In the genomic region with DNA sequence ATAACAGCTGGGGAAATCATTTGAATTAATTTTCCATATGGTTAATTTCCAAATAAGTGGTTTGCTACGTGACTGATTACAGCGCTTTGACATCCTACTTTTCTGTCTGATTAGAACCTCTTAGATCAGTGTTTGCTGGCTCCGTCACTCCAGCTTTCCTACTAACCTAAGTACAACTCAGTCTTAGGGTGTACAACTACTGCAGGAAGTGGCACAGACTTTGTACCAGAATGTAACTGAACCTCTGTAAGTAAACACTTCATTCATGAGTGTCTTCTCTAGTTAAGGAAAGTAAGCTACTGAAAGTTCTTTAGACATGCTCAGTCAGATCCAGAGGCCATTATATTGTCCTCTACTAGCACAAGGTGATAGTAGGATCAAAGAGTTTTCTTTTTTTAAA, we compare ENCODE assay signal across 29 mouse cellular contexts. TPM values are rescaled to one million over a fixed set of nuclear protein-coding genes. Genes with fewer than 3 reads are reported as not detected.
DNase-seq lines count a peak whose midpoint lies in the region; ATAC-seq and TF ChIP-seq lines count a peak whose summit lies in the region.
"Had no signal": no experiment of that assay in that cellular context is flagged by ENCODE, and none has a peak within 500 bp of the region (broad histone marks: within the 10 kb centered on the region; RNA-seq: fewer than 3 reads in every experiment).

No protein-coding gene starts in this region.

- H3K79me2 ChIP-seq in CH12.LX (replicated peaks; ENCODE audit: control insufficient read depth, extremely low read depth, insufficient read depth, poor library complexity, severe bottlenecking): no peaks in the 10 kb centered on the region

- no peaks in the 10 kb centered on the region for H3K36me3 ChIP-seq in forebrain, postnatal 0 days (ENCODE audit: insufficient read depth)
- peaks cover 6% of the 10 kb centered on the region; the same call in 1 of the 2 replicates for H3K36me3 ChIP-seq in forebrain, embryonic 12.5 days (replicated peaks)
- H3K36me3 ChIP-seq in CH12.LX (replicated peaks in 1 of 2; ENCODE audit: control insufficient read depth in 1 of 2, insufficient read depth in 1 of 2, low read length in 1 of 2): peaks cover 3 to 34% of the 10 kb centered on the region in 2 experiments
- H3K36me3 ChIP-seq in splenic B cell, adult 2 months (ENCODE audit: control insufficient read depth, insufficient read depth, low read length, poor library complexity, severe bottlenecking): no peaks in the 10 kb centered on the region
- H3K36me3 ChIP-seq: embryonic facial prominence, embryonic 12.5 days; embryonic facial prominence, embryonic 15.5 days had no signal

- no peak overlapping the region for H3K9ac ChIP-seq in forebrain, postnatal 0 days
- H3K9ac ChIP-seq in forebrain, embryonic 12.5 days: no peak overlapping the region
- H3K9ac ChIP-seq in CH12.LX (ENCODE audit: insufficient read depth, low read depth): no peak overlapping the region
- H3K9ac ChIP-seq: embryonic facial prominence, embryonic 12.5 days; embryonic facial prominence, embryonic 15.5 days; heart, embryonic 13.5 days; hindbrain, embryonic 14.5 days had no signal

- TF ChIP-seq RAD21 in CH12.LX (IDR thresholded peaks at IDR 0.05; ENCODE audit: low read depth, low read length): no peak

- no peaks in the 10 kb centered on the region for H3K9me3 ChIP-seq in forebrain, postnatal 0 days (ENCODE audit: low read length)
- no peaks in the 10 kb centered on the region for H3K9me3 ChIP-seq in forebrain, embryonic 12.5 days
- H3K9me3 ChIP-seq in CH12.LX (replicated peaks; ENCODE audit: low read length): no peaks in the 10 kb centered on the region
- H3K9me3 ChIP-seq: embryonic facial prominence, embryonic 12.5 days; embryonic facial prominence, embryonic 15.5 days; G1E; heart, embryonic 10.5 days; heart, embryonic 13.5 days had no signal

- no peak for TF ChIP-seq EP300 in CH12.LX (IDR thresholded peaks at IDR 0.05; ENCODE audit: low read length)

- dilution Hi-C loops in CH12.LX (cut with MboI; ENCODE audit: extremely low pct_ligation_motif_present, extremely low pct_unique_long_range_greater_than_20kb, low sequenced_read_pairs): no loop called here

- no peaks in the 10 kb centered on the region for H3K4me1 ChIP-seq in forebrain, postnatal 0 days (ENCODE audit: insufficient read depth)
- H3K4me1 ChIP-seq in forebrain, embryonic 12.5 days: no peaks in the 10 kb centered on the region
- H3K4me1 ChIP-seq in CH12.LX (ENCODE audit: control insufficient read depth in 1 of 2, insufficient read depth in 2 of 2): peaks cover 0 to 11% of the 10 kb centered on the region in 2 experiments; a peak in 2 of 4 replicates
- H3K4me1 ChIP-seq: embryonic facial prominence, embryonic 12.5 days; embryonic facial prominence, embryonic 15.5 days; heart, embryonic 10.5 days; heart, embryonic 13.5 days had no signal

- in situ Hi-C loops in CH12.LX (cut with MboI; ENCODE audit: low pct_ligation_motif_present, low pct_unique_long_range_greater_than_20kb, low sequenced_read_pairs): no loop called here

- no peak overlapping the region for H3K27ac ChIP-seq in forebrain, postnatal 0 days (ENCODE audit: low read depth, low read length)
- no peak overlapping the region for H3K27ac ChIP-seq in forebrain, embryonic 12.5 days
- H3K27ac ChIP-seq in CH12.LX (ENCODE audit: insufficient read depth, low read depth): no peak overlapping the region
- H3K27ac ChIP-seq: embryonic facial prominence, embryonic 12.5 days; embryonic facial prominence, embryonic 15.5 days; heart, adult 2 months; heart, embryonic 10.5 days; heart, embryonic 13.5 days; hindbrain, embryonic 14.5 days; hindbrain, postnatal 0 days had no signal

- peak; percentile 7 for DNase-seq in forebrain, postnatal 0 days
- peak; percentile 1 for DNase-seq in CD4-positive, CD25-positive, alpha-beta regulatory T cell, adult 2 months (ENCODE audit: low read depth, low spot score)
- peak; percentile 1 for DNase-seq in CH12.LX (ENCODE audit: extremely low read depth)
- peak; percentile 6 for DNase-seq in splenic B cell, adult 2 months (ENCODE audit: low read depth, low spot score)
- no peak for DNase-seq in right cerebral cortex, postnatal 4 days
- DNase-seq in thymus, postnatal 10 days (ENCODE audit: low spot score in 2 of 2): no peak
- DNase-seq: adrenal gland, adult 2 months; adrenal gland, postnatal 14 days; B cell, adult 2 months; cerebellum, adult 18-20 months; cerebellum, adult 9-10 months; cerebellum, postnatal 14 days; gastrocnemius, postnatal 10 days; gastrocnemius, postnatal 36 days; heart, adult 2 months; heart, postnatal 14 days; heart, postnatal 4 days had no signal

- no peak for TF ChIP-seq POLR2A in CH12.LX (IDR thresholded peaks at IDR 0.05; ENCODE audit: low read depth, low read length)

- 70% methylated on average over 3 of the region's 3 CpGs for WGBS in forebrain, postnatal 0 days
- 85% methylated on average over 3 of the region's 3 CpGs for WGBS in forebrain, embryonic 12.5 days

- no peak overlapping the region for H3K4me3 ChIP-seq in forebrain, postnatal 0 days (ENCODE audit: low read depth, low read length)
- no peak overlapping the region for H3K4me3 ChIP-seq in forebrain, embryonic 12.5 days (replicated peaks)
- H3K4me3 ChIP-seq in CH12.LX (replicated peaks in 1 of 3; ENCODE audit: low read depth in 2 of 3, low read length in 2 of 3, poor library complexity in 1 of 3): no peak overlapping the region
- H3K4me3 ChIP-seq: embryonic facial prominence, embryonic 12.5 days; embryonic facial prominence, embryonic 15.5 days; heart, adult 2 months; heart, embryonic 10.5 days; heart, embryonic 13.5 days had no signal

- no peaks in the 10 kb centered on the region for H3K27me3 ChIP-seq in forebrain, postnatal 0 days (ENCODE audit: insufficient read depth, low read length)
- H3K27me3 ChIP-seq in forebrain, embryonic 12.5 days: no peaks in the 10 kb centered on the region
- H3K27me3 ChIP-seq in CH12.LX (replicated peaks): no peaks in the 10 kb centered on the region
- H3K27me3 ChIP-seq in splenic B cell, adult 2 months (ENCODE audit: control insufficient read depth, insufficient read depth, low read length, poor library complexity, severe bottlenecking): no peaks in the 10 kb centered on the region
- H3K27me3 ChIP-seq: embryonic facial prominence, embryonic 12.5 days; embryonic facial prominence, embryonic 15.5 days; Patski had no signal

- TF ChIP-seq CTCF in forebrain, postnatal 0 days (IDR thresholded peaks at IDR 0.05; ENCODE audit: low read depth): no peak
- TF ChIP-seq CTCF in CH12.LX (conservative IDR thresholded peaks at IDR 0.05 in 1 of 2, IDR thresholded peaks at IDR 0.05 in 1 of 2; ENCODE audit: low read depth in 2 of 2, low read length in 2 of 2): no peak

- no peak overlapping the region for H3K4me2 ChIP-seq in forebrain, postnatal 0 days (ENCODE audit: low read depth)
- H3K4me2 ChIP-seq in forebrain, embryonic 12.5 days: no peak overlapping the region
- H3K4me2 ChIP-seq in CH12.LX (ENCODE audit: insufficient read depth, low read depth, poor library complexity, severe bottlenecking): no peak overlapping the region
- H3K4me2 ChIP-seq: embryonic facial prominence, embryonic 12.5 days; embryonic facial prominence, embryonic 15.5 days; heart, embryonic 13.5 days; hindbrain, embryonic 14.5 days had no signal

- peak; percentile 32; the same call in 1 of the 2 replicates for ATAC-seq in forebrain, postnatal 0 days
- ATAC-seq in forebrain, embryonic 12.5 days (ENCODE audit: low FRiP score): no peak
- ATAC-seq: hindbrain, postnatal 0 days; inflammation-experienced regulatory T-cells, adult 6 months; intestine, embryonic 16.5 days; Patski had no signal

TF ChIP-seq in CH12.LX, 34 proteins besides CTCF, POLR2A, EP300 and RAD21:
- TF ChIP-seq ZKSCAN1 (IDR thresholded peaks at IDR 0.05; ENCODE audit: borderline replicate concordance, low read depth, low read length) (no peak), IRF4 (IDR thresholded peaks at IDR 0.05; ENCODE audit: low read depth, low read length) (no peak), ZNF384 (IDR thresholded peaks at IDR 0.05; ENCODE audit: low read depth, low read length) (no peak)

RNA-seq across cellular contexts. Expression of gene Gdpd2, which starts 51.5 kb away (rescaled TPM):
- 14.2 and 23.0 TPM in 2 replicates for total RNA-seq in forebrain, postnatal 0 days (2014; rRNA removed)
- polyA plus RNA-seq in forebrain, postnatal 0 days (2015; fragmentation: Nextera tagmentation; extraction: Ambion mirVana): 10.5 and 21.8 TPM in 2 replicates
- polyA plus RNA-seq in forebrain, embryonic 12.5 days (2016; fragmentation: Nextera tagmentation; extraction: Ambion mirVana): 8.8 and 9.5 TPM in 2 replicates
- total RNA-seq in CH12.LX (2012; rRNA removed): not detected in 2 replicates
- total RNA-seq in CH12.LX (2014; rRNA removed): not detected in 2 replicates
- polyA plus RNA-seq in CH12.LX (2012; ENCODE audit: insufficient read length, low read depth): 0.09 TPM in 1 of 2 replicates, not detected in the other
- total RNA-seq: gastrocnemius, postnatal 36 days; granulocyte monocyte progenitor cell, adult 5-6 weeks; heart, adult 2 months had no signal
- polyA plus RNA-seq: G1E; inflammation-experienced regulatory T-cells, adult 6 months had no signal

RNA-seq across cellular contexts. Expression of gene Pdzd11, which starts 51.8 kb away (rescaled TPM):
- total RNA-seq in forebrain, postnatal 0 days (2014; rRNA removed): 39.2 and 41.2 TPM in 2 replicates
- polyA plus RNA-seq in forebrain, postnatal 0 days (2015; fragmentation: Nextera tagmentation; extraction: Ambion mirVana): 80.8 and 83.8 TPM in 2 replicates
- 130 and 137 TPM in 2 replicates for polyA plus RNA-seq in forebrain, embryonic 12.5 days (2016; fragmentation: Nextera tagmentation; extraction: Ambion mirVana)
- total RNA-seq in CH12.LX (2012; rRNA removed) (33.8 and 47.0 TPM in 2 replicates), CH12.LX (2014; rRNA removed) (77.0 and 78.9 TPM in 2 replicates)
- polyA plus RNA-seq in CH12.LX (2012; ENCODE audit: insufficient read length, low read depth): 62.4 and 77.2 TPM in 2 replicates

RNA-seq across cellular contexts. Expression of gene Kif4, which starts 52.7 kb away (rescaled TPM):
- 6.4 and 6.7 TPM in 2 replicates for total RNA-seq in forebrain, postnatal 0 days (2014; rRNA removed)
- 3.1 and 3.8 TPM in 2 replicates for polyA plus RNA-seq in forebrain, postnatal 0 days (2015; fragmentation: Nextera tagmentation; extraction: Ambion mirVana)
- 45.4 and 53.2 TPM in 2 replicates for polyA plus RNA-seq in forebrain, embryonic 12.5 days (2016; fragmentation: Nextera tagmentation; extraction: Ambion mirVana)
- total RNA-seq in CH12.LX (2012; rRNA removed) (24.0 and 27.1 TPM in 2 replicates), CH12.LX (2014; rRNA removed) (29.5 and 32.2 TPM in 2 replicates)
- polyA plus RNA-seq in CH12.LX (2012; ENCODE audit: insufficient read length, low read depth): 34.6 and 38.8 TPM in 2 replicates

Comparison
In these comparisons a context has a peak if more than half of its experiments do, and no peak if none do; other contexts are left out.
1. DNase-seq: peak in forebrain, postnatal 0 days (single experiment), CD4-positive, CD25-positive, alpha-beta regulatory T cell, adult 2 months (single experiment), CH12.LX (single experiment) and splenic B cell, adult 2 months (single experiment); none in right cerebral cortex, postnatal 4 days (single experiment) and thymus, postnatal 10 days (0 of 2).